7 mouse cellular contexts compared by ENCODE assay signal in the genomic region with DNA sequence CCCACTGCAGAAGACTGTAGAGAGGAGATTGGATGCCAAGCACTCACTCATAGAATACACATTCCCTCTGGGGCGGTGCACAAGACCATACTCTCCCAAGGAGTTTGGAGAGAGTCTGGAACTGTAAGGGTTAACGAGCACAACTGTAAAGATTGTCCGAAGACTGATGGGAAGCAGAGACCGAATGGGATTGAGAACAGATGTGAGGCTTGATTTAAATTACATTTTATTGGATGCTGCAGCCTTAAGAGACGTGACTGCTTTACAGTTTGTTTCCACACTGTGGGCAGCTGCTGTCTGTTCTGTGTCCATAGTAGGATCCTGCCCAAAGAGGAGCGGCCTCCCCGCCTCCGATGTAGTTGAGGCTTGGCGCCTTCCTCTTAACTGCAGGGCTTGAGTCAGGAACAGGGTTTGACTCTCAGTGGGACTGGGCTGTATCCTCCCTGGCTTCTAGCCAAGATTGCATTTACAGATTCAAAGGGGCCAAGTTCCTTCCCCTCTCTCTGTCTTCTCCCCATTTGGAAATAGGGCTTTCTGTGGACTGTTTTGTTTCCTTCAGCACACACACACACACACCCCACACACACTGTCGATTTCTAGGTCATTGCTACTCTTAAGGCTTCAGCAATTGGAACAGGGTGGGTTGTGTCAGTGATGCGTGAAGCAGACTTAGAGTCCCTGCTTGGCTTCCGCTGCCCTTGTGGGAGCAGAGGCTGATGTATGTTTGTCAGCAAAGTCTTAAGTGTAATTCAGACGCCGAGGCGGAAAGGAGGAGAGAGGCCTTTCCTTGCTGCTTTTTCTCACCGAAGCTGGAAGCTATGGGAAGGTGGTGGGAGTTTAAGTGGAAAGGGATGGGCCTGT. TPM values are rescaled to one million over a fixed set of nuclear protein-coding genes. Genes with fewer than 3 reads are reported as not detected.
A peak's percentile ranks its signal among the peaks of the same experiment; 100 is the strongest.
DNase-seq lines count a peak whose midpoint lies in the region; ATAC-seq lines count a peak whose summit lies in the region.
"Not testable (repeated sequence)": the region's sequence is repeated elsewhere in the genome, so short reads cannot be mapped to it uniquely, and the experiment has no call there.

No protein-coding gene starts in this region.

- peaks cover 64% of the 10 kb centered on the region for H3K4me1 ChIP-seq in forebrain, embryonic 10.5 days
- H3K4me1 ChIP-seq in heart, embryonic 13.5 days: peaks cover 59% of the 10 kb centered on the region
- H3K4me1 ChIP-seq in hindbrain, embryonic 16.5 days (ENCODE audit: control insufficient read depth, insufficient read depth, low read depth, low read length): peaks cover 34% of the 10 kb centered on the region
- peaks cover 57% of the 10 kb centered on the region for H3K4me1 ChIP-seq in lung, embryonic 15.5 days
- H3K4me1 ChIP-seq in neural tube, embryonic 13.5 days (replicated peaks): peaks cover 61% of the 10 kb centered on the region

- H3K36me3 ChIP-seq in forebrain, embryonic 10.5 days (replicated peaks): peaks cover 62% of the 10 kb centered on the region
- peaks cover 39% of the 10 kb centered on the region for H3K36me3 ChIP-seq in heart, embryonic 13.5 days
- H3K36me3 ChIP-seq in hindbrain, embryonic 16.5 days (ENCODE audit: control insufficient read depth, insufficient read depth, low read length); neural tube, embryonic 13.5 days: not testable (repeated sequence)
- peaks cover 31% of the 10 kb centered on the region for H3K36me3 ChIP-seq in lung, embryonic 15.5 days

- DNase-seq in cerebellum, adult 11-12 months: peak; percentile 34
- not testable (repeated sequence) for DNase-seq in forebrain, embryonic 10.5 days (ENCODE audit: extremely low spot score, low spot score)
- peak; percentile 67 to 75 for DNase-seq in kidney, postnatal 4 days

- WGBS in forebrain, embryonic 10.5 days: 76% methylated on average over 16 of the region's 16 CpGs
- 56% methylated on average over 16 of the region's 16 CpGs for WGBS in heart, embryonic 13.5 days
- WGBS in hindbrain, embryonic 16.5 days: 33% methylated on average over 16 of the region's 16 CpGs
- 29% methylated on average over 16 of the region's 16 CpGs for WGBS in lung, embryonic 15.5 days
- 35% methylated on average over 16 of the region's 16 CpGs for WGBS in neural tube, embryonic 13.5 days

- ATAC-seq in heart, embryonic 13.5 days (ENCODE audit: extremely low read depth, insufficient number of reproducible peaks, low FRiP score, low TSS enrichment): 0 out of 2 replicates have a peak, but pooled peaks have one; percentile 7
- ATAC-seq in hindbrain, embryonic 16.5 days: peak; percentile 14; the same call in 1 of the 2 replicates
- ATAC-seq in lung, embryonic 15.5 days (ENCODE audit: borderline replicate concordance, extremely low read depth, low FRiP score, low TSS enrichment): peak; percentile 78
- ATAC-seq in neural tube, embryonic 13.5 days (ENCODE audit: low read depth): peak; percentile 29; the same call in 1 of the 2 replicates

- H3K9ac ChIP-seq in heart, embryonic 13.5 days: peak overlapping the region; percentile 13; the same call in 1 of the 2 replicates
- H3K9ac ChIP-seq in hindbrain, embryonic 16.5 days (ENCODE audit: low read depth, low read length): peak overlapping the region; percentile 31; the same call in 1 of the 2 replicates
- not testable (repeated sequence) for H3K9ac ChIP-seq in lung, embryonic 15.5 days
- 0 out of 2 replicates have a peak overlapping the region, but pooled peaks have one; percentile 38 for H3K9ac ChIP-seq in neural tube, embryonic 13.5 days

- peak overlapping the region; percentile 40; the same call in 1 of the 2 replicates for H3K27ac ChIP-seq in forebrain, embryonic 10.5 days
- peak overlapping the region; percentile 67 for H3K27ac ChIP-seq in heart, embryonic 13.5 days (replicated peaks)
- peak overlapping the region; percentile 56; the same call in 1 of the 2 replicates for H3K27ac ChIP-seq in hindbrain, embryonic 16.5 days (ENCODE audit: low read depth, low read length)
- H3K27ac ChIP-seq in lung, embryonic 15.5 days: peak overlapping the region; percentile 94
- peak overlapping the region; percentile 76 for H3K27ac ChIP-seq in neural tube, embryonic 13.5 days (replicated peaks)

- H3K4me2 ChIP-seq in heart, embryonic 13.5 days; hindbrain, embryonic 16.5 days (ENCODE audit: low read length); neural tube, embryonic 13.5 days: not testable (repeated sequence)
- H3K4me2 ChIP-seq in lung, embryonic 15.5 days: peak overlapping the region; percentile 7; the same call in 1 of the 2 replicates

- not testable (repeated sequence) for H3K4me3 ChIP-seq in forebrain, embryonic 10.5 days; heart, embryonic 13.5 days; hindbrain, embryonic 16.5 days (ENCODE audit: low read length); lung, embryonic 15.5 days; neural tube, embryonic 13.5 days

- H3K27me3 ChIP-seq in forebrain, embryonic 10.5 days (ENCODE audit: poor library complexity, severe bottlenecking): peaks cover 20% of the 10 kb centered on the region
- H3K27me3 ChIP-seq in heart, embryonic 13.5 days (replicated peaks); hindbrain, embryonic 16.5 days (replicated peaks; ENCODE audit: control insufficient read depth, insufficient read depth, low read length); lung, embryonic 15.5 days; neural tube, embryonic 13.5 days: not testable (repeated sequence)

- not testable (repeated sequence) for H3K9me3 ChIP-seq in forebrain, embryonic 10.5 days; heart, embryonic 13.5 days; hindbrain, embryonic 16.5 days (ENCODE audit: control insufficient read depth, low read length); lung, embryonic 15.5 days; neural tube, embryonic 13.5 days

RNA-seq across cellular contexts. Expression of a gene that starts 4.5 kb away (rescaled TPM):
- polyA plus RNA-seq in forebrain, embryonic 10.5 days (2016; fragmentation: Nextera tagmentation; extraction: Ambion mirVana): 16.9 and 19.3 TPM in 2 replicates
- polyA plus RNA-seq in heart, embryonic 13.5 days (2015; fragmentation: Nextera tagmentation; extraction: Ambion mirVana): 27.9 and 28.3 TPM in 2 replicates
- 12.1 and 16.7 TPM in 2 replicates for polyA plus RNA-seq in hindbrain, embryonic 16.5 days (2015; fragmentation: Nextera tagmentation; extraction: Ambion mirVana)
- 36.5 and 38.4 TPM in 2 replicates for polyA plus RNA-seq in lung, embryonic 15.5 days (2015; fragmentation: Nextera tagmentation; extraction: Ambion mirVana)
- polyA plus RNA-seq in neural tube, embryonic 13.5 days (2015; fragmentation: Nextera tagmentation; extraction: Ambion mirVana): 24.0 and 26.7 TPM in 2 replicates

RNA-seq across cellular contexts. Expression of a gene that starts 15.5 kb away (rescaled TPM):
- 68.7 and 75.8 TPM in 2 replicates for polyA plus RNA-seq in forebrain, embryonic 10.5 days (2016; fragmentation: Nextera tagmentation; extraction: Ambion mirVana)
- 21.1 and 22.9 TPM in 2 replicates for polyA plus RNA-seq in heart, embryonic 13.5 days (2015; fragmentation: Nextera tagmentation; extraction: Ambion mirVana)
- 4.6 and 6.3 TPM in 2 replicates for polyA plus RNA-seq in hindbrain, embryonic 16.5 days (2015; fragmentation: Nextera tagmentation; extraction: Ambion mirVana)
- polyA plus RNA-seq in lung, embryonic 15.5 days (2015; fragmentation: Nextera tagmentation; extraction: Ambion mirVana): 41.3 and 42.5 TPM in 2 replicates
- 4.2 and 4.7 TPM in 2 replicates for polyA plus RNA-seq in neural tube, embryonic 13.5 days (2015; fragmentation: Nextera tagmentation; extraction: Ambion mirVana)

RNA-seq across cellular contexts. Expression of a gene that starts 59.6 kb away (rescaled TPM):
- polyA plus RNA-seq in forebrain, embryonic 10.5 days (2016; fragmentation: Nextera tagmentation; extraction: Ambion mirVana): 4.5 and 4.7 TPM in 2 replicates
- polyA plus RNA-seq in heart, embryonic 13.5 days (2015; fragmentation: Nextera tagmentation; extraction: Ambion mirVana): 2.3 and 2.6 TPM in 2 replicates
- 4.1 and 4.2 TPM in 2 replicates for polyA plus RNA-seq in hindbrain, embryonic 16.5 days (2015; fragmentation: Nextera tagmentation; extraction: Ambion mirVana)
- polyA plus RNA-seq in lung, embryonic 15.5 days (2015; fragmentation: Nextera tagmentation; extraction: Ambion mirVana): 3.7 and 4.1 TPM in 2 replicates
- polyA plus RNA-seq in neural tube, embryonic 13.5 days (2015; fragmentation: Nextera tagmentation; extraction: Ambion mirVana): 4.3 and 4.6 TPM in 2 replicates

RNA-seq across cellular contexts. Expression of a gene that starts 59.7 kb away (rescaled TPM):
- polyA plus RNA-seq in forebrain, embryonic 10.5 days (2016; fragmentation: Nextera tagmentation; extraction: Ambion mirVana): 0.20 and 0.24 TPM in 2 replicates
- polyA plus RNA-seq in heart, embryonic 13.5 days (2015; fragmentation: Nextera tagmentation; extraction: Ambion mirVana): 1.3 and 3.3 TPM in 2 replicates
- 2.0 and 3.0 TPM in 2 replicates for polyA plus RNA-seq in hindbrain, embryonic 16.5 days (2015; fragmentation: Nextera tagmentation; extraction: Ambion mirVana)
- 0.20 and 0.61 TPM in 2 replicates for polyA plus RNA-seq in lung, embryonic 15.5 days (2015; fragmentation: Nextera tagmentation; extraction: Ambion mirVana)
- 1.4 and 1.5 TPM in 2 replicates for polyA plus RNA-seq in neural tube, embryonic 13.5 days (2015; fragmentation: Nextera tagmentation; extraction: Ambion mirVana)

Comparison
In these comparisons a context has a peak if more than half of its experiments do, and no peak if none do; other contexts are left out.
1. H3K27ac ChIP-seq: peak in every context shown above with its lines; median percentile 94 in lung, embryonic 15.5 days; 76 in neural tube, embryonic 13.5 days; 67 in heart, embryonic 13.5 days; 56 in hindbrain, embryonic 16.5 days; 40 in forebrain, embryonic 10.5 days.
2. ATAC-seq: peak in every context shown above with its lines; median percentile 78 in lung, embryonic 15.5 days; 29 in neural tube, embryonic 13.5 days; 14 in hindbrain, embryonic 16.5 days; 7 in heart, embryonic 13.5 days.